Mouse (Mus musculus) hindbrain, embryonic 12.5 days (tissue): ENCODE results near the gene Clcn6. TPM values are rescaled to one million over a fixed set of nuclear protein-coding genes. Genes with fewer than 3 reads are reported as not detected.
"Not testable (repeated sequence)": the region's sequence is repeated elsewhere in the genome, so short reads cannot be mapped to it uniquely, and the experiment has no call there.

ENCODE experiments used
- ATAC-seq: fragments of 200-750 bp; cut with Nextera tagmentation; 2 replicates; pipeline ENCODE4 v1.8.0; 2017; ENCODE audit warnings: moderate TSS enrichment; ENCODE audit not compliant: low FRiP score
- H3K27ac ChIP-seq: fragments of 300-500 bp; sonication (generic); 2 replicates; pipeline ENCODE4 v1.5.1; 2016; ENCODE audit warnings: mild to moderate bottlenecking
- H3K27me3 ChIP-seq: fragments of 300-500 bp; sonication (generic); 2 replicates; pipeline ENCODE4 v1.6.1; 2016; ENCODE audit warnings: mild to moderate bottlenecking
- H3K36me3 ChIP-seq: fragments of 300-500 bp; sonication (generic); 2 replicates; pipeline ENCODE4 v1.6.1; 2016; ENCODE audit warnings: mild to moderate bottlenecking
- H3K4me1 ChIP-seq: fragments of 300-500 bp; sonication (generic); 2 replicates; pipeline ENCODE4 v1.6.1; 2016
- H3K4me2 ChIP-seq: fragments of 300-500 bp; sonication (generic); replicated peaks from 2 replicates; pipeline ENCODE4 v1.6.1; 2016; ENCODE audit warnings: mild to moderate bottlenecking
- H3K4me3 ChIP-seq: fragments of 300-500 bp; sonication (generic); 2 replicates; pipeline ENCODE4 v1.5.1; 2016; ENCODE audit warnings: mild to moderate bottlenecking
- H3K9ac ChIP-seq: fragments of 300-500 bp; sonication (generic); 2 replicates; pipeline ENCODE4 v1.6.1; 2016; ENCODE audit warnings: mild to moderate bottlenecking, moderate library complexity
- H3K9me3 ChIP-seq: fragments of 300-500 bp; sonication (generic); replicated peaks from 2 replicates; pipeline ENCODE4 v1.6.1; 2016; ENCODE audit warnings: mild to moderate bottlenecking
- WGBS: fragments of 180-500 bp; shearing (Covaris S2); methylation state at CpG from one replicate; pipeline ENCODE4 v1.1.7; 2016; 5-methylcytosine and 5-hydroxymethylcytosine counted together
- polyA plus RNA-seq: library from polyadenylated mRNA; unstranded; fragments of >200 nt; fragmentation: Nextera tagmentation; extraction: Ambion mirVana; gene quantifications from 2 replicates; pipeline ENCODE4 v1.2.1, GENCODE M21; 2016

The Clcn6 gene
- polyA plus RNA-seq, 1 experiment from 2014 or later, result 27.5 TPM

DNA sequence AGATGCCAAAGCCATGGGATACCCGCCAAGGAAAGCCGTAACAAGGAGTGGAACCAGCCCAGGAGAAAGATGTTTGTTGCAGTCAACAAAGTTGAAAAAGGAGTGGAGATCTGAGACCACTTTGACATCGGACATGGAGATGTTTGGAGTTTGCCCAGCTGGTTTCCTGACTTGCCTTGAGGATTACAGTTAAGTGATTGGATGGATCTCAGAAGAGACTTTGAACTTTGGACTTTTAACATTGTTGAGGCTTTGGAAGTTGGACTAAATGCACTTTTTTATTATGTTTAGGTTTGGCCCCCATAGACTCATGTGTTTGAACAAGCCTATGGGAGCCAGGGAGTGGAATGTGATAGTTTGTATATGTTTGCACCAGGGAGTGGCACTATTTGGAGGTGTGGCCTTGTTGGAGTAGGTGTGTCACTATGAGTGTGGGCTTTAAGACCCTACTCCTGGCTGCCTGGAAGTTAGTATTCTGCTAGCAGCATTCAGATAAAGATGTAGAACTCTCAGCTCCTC is 11.8 kb upstream of the Clcn6 start:
- 94% methylated on average over 3 of the region's 3 CpGs for WGBS
- H3K4me3 ChIP-seq, H3K4me1 ChIP-seq, H3K9ac ChIP-seq, ATAC-seq, H3K27ac ChIP-seq, H3K9me3 ChIP-seq, H3K27me3 ChIP-seq, H3K4me2 ChIP-seq: not testable (repeated sequence)
- peaks cover 90% of the 10 kb centered on the region for H3K36me3 ChIP-seq

DNA sequence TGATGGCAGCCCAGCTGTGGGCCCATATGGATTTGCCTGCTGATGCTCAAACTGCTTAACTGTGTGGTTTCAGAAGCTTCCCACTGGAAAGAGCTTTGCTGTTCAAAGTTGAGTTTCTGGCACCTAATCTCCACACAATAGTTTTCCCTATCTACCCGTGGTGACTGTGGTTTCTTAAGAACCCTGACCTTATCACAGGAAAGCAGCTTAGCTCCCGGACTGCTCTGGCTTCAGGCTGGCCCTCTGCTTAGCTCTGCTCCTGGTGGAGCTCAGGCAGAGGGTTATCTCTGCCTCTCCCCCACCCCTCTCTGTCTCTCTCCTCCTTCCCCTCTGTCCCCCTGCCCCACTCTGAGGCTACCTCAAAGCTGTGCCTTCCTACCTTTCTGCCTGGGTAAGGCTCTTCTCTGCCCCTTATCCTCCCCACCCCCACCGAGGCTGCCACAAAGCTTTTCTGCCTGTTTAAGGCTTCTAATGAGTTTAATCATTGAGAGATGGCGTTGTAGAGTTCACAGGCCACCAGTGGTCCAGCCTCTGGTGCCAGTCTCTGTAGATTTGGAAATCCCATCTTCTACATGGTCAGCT is 7.9 kb upstream of the Clcn6 start:
- Histone ChIP-seq H3K9ac (no peak overlapping the region), H3K4me3 (no peak overlapping the region), H3K4me1 (peaks cover 19% of the 10 kb centered on the region), H3K36me3 (peaks cover 73% of the 10 kb centered on the region), H3K27me3 (no peaks in the 10 kb centered on the region), H3K27ac (peak overlapping the region; percentile 17; the same call in 1 of the 2 replicates), H3K9me3 (no peaks in the 10 kb centered on the region), H3K4me2 (no peak overlapping the region)
- 78% methylated on average over 4 of the region's 4 CpGs for WGBS
- no peak for ATAC-seq

DNA sequence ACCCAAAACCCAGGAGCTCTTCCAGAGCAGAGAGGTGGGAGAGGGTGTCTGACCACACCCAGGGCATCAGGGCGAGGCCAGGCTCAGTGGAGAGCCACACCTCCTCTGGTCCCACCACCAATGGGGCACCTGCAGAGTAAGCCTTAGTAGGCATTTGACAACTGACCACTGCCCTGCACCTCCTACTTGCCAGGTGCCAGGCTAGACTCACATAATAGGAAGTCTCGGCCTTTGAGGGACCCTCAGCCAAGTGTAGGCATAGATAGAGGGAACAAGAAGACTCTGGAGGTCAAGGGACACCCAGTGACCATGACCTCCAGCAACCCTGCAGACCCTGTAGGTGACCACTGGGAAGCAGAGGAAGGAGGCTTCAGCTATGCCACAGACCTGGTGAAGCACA is 5.5 kb upstream of the Clcn6 start:
- no peak overlapping the region for H3K4me2 ChIP-seq
- WGBS, result 93% methylated on average over 2 of the region's 2 CpGs
- ATAC-seq, result no peak
- H3K36me3 ChIP-seq, result peaks cover 49% of the 10 kb centered on the region
- H3K9me3 ChIP-seq, result no peaks in the 10 kb centered on the region
- H3K27me3 ChIP-seq, result no peaks in the 10 kb centered on the region
- H3K4me1 ChIP-seq, result peaks cover 43% of the 10 kb centered on the region
- no peak overlapping the region for H3K9ac ChIP-seq
- H3K27ac ChIP-seq, result no peak overlapping the region
- H3K4me3 ChIP-seq, result no peak overlapping the region

DNA sequence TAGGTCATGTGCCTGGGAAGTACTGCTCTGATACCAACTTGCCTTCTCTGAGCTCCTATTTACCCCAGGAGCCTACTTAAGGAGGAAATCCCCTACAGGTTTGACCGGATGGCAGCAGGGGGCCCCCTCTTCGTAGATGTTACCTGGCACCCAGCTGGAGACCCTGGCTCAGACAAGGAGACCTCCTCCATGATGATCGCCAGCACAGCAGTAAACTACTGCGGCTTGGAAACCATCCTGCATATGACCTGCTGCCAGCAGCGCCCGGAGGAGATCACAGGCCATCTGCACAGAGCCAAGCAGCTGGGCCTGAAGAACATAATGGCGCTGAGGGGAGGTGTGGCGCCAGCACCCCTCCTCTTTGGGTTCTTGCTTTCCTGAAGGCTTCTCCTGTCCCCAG is 4.7 kb upstream of the Clcn6 start:
- ATAC-seq, H3K9ac ChIP-seq, H3K4me2 ChIP-seq, H3K27ac ChIP-seq, H3K9me3 ChIP-seq, H3K27me3 ChIP-seq, H3K4me3 ChIP-seq: not testable (repeated sequence)
- H3K36me3 ChIP-seq, result peaks cover 41% of the 10 kb centered on the region
- 86% methylated on average over 7 of the region's 8 CpGs for WGBS
- H3K4me1 ChIP-seq, result peaks cover 44% of the 10 kb centered on the region

DNA sequence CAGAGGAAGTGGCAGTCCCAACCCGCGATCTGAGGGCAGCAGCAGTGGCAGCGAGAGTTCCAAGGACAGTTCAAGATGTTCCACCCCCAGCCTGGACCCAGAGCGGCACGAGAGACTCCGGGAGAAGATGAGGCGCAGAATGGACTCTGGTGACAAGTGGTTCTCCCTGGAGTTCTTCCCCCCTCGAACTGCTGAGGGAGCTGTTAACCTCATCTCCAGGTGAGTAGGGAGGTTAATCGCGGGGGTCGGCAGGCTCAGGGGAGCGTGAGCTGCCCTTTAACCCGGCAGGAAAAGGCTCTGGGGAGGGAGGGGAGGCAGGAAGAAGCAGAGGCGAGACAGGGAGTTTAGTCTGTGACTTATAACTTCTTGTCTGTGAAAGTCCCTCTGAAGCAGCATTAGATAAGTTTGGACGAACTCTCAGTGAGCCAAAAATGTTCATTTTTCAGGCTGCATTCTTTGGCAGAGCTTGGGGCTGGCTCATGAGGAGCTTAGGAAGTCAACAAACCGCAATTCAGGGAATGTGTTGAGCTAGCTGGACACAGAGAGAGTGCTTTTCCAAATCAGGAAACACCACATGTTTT is 3.1 kb upstream of the Clcn6 start:
- peak overlapping the region; percentile 92 for H3K4me2 ChIP-seq
- H3K27ac ChIP-seq, result peak overlapping the region; percentile 90
- peaks cover 52% of the 10 kb centered on the region for H3K4me1 ChIP-seq
- no peaks in the 10 kb centered on the region for H3K9me3 ChIP-seq
- peaks cover 29% of the 10 kb centered on the region for H3K36me3 ChIP-seq
- 3% methylated on average over 16 of the region's 16 CpGs for WGBS
- peak overlapping the region; percentile 47 for H3K4me3 ChIP-seq
- H3K27me3 ChIP-seq, result no peaks in the 10 kb centered on the region
- H3K9ac ChIP-seq, result peak overlapping the region; percentile 73
- ATAC-seq, result no peak

DNA sequence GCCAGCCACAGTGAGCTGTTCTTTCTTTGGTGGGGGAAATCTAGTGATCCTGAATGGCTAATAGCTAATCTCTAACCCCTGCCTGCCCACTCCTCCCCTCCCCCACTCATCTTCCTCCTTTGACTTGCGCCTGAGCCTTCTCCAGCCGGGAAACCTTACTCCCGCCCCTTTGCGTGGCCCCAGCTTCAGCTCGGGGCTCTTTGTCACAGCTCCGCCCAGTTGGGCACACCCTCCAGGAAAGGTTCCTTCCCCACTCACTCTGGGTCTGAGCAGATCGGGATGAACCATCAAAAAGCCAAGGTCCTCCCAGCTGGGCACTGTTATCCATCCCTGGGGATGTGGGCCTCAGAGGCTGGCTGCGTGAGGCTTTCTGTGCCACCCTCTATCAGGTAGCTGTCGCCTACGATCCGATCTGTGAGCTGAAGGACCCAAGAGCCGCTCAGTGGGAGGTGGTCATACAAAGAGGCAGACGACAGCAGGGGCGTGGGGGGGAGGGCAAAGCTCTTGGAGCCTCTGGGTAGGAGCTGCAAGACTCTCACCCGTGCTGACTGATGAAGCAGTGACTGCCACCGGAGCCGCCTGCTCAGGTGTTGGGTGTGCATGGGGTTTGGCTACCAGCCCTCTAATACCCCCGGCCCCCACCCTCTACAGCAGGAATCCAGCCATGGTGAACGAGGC is 2.5 kb upstream of the Clcn6 start:
- peak overlapping the region; percentile 47 for H3K4me3 ChIP-seq
- H3K4me1 ChIP-seq, result peaks cover 49% of the 10 kb centered on the region
- under 1% methylated on average over 19 of the region's 19 CpGs for WGBS
- peak overlapping the region; percentile 92 for H3K4me2 ChIP-seq
- H3K27me3 ChIP-seq, result no peaks in the 10 kb centered on the region
- peak overlapping the region; percentile 90 for H3K27ac ChIP-seq
- H3K36me3 ChIP-seq, result peaks cover 24% of the 10 kb centered on the region
- H3K9me3 ChIP-seq, result no peaks in the 10 kb centered on the region
- H3K9ac ChIP-seq, result peak overlapping the region; percentile 73
- peak; percentile 62 for ATAC-seq

DNA sequence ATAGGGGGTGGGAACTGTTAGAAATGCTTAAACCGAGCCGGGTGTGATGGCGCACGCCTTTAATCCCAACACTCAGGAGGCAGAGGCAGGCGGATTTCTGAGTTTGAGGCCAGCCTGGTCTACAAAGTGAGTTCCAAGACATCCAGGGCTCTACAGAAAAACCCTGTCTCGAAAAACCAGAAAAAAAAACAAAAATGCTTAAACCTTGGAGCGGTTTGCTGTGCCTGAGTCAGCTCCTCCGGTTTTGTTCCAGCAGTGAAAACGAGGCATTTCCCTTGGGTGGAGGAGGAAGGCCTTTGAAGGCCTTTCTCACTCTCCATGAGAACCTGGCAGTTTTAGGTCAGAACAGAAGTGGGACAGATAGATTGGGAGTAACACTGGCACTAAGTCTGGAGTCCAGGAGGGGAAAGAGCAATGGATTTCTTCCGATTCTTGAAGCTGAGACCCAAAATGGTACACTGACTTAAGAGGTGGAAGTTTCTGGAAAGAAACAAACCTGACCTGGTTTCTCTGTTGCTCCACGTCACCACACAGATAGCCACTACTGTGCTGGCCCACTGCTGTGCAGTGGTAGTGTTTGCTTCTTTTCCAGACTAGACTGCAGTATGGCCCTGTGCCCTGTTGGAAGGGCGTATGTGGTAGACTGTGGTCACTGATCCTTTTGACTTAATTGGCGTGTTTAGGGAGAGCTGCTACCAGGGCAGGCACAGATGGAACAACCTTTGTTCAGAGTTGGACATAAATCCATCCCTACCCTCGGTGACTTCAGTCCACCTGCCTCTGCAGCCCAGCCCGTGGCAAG is 1.6 kb upstream of the Clcn6 start:
- 64% methylated on average over 15 of the region's 15 CpGs for WGBS
- peak overlapping the region; percentile 90 for H3K27ac ChIP-seq
- peaks cover 24% of the 10 kb centered on the region for H3K36me3 ChIP-seq
- H3K4me2 ChIP-seq, result peak overlapping the region; percentile 92
- peaks cover 49% of the 10 kb centered on the region for H3K4me1 ChIP-seq
- H3K4me3 ChIP-seq, result peak overlapping the region; percentile 80
- H3K27me3 ChIP-seq, result no peaks in the 10 kb centered on the region
- 0 out of 2 replicates have a peak, but pooled peaks have one; percentile 0 for ATAC-seq
- peak overlapping the region; percentile 73; the same call in 1 of the 2 replicates for H3K9ac ChIP-seq
- H3K9me3 ChIP-seq, result no peaks in the 10 kb centered on the region

DNA sequence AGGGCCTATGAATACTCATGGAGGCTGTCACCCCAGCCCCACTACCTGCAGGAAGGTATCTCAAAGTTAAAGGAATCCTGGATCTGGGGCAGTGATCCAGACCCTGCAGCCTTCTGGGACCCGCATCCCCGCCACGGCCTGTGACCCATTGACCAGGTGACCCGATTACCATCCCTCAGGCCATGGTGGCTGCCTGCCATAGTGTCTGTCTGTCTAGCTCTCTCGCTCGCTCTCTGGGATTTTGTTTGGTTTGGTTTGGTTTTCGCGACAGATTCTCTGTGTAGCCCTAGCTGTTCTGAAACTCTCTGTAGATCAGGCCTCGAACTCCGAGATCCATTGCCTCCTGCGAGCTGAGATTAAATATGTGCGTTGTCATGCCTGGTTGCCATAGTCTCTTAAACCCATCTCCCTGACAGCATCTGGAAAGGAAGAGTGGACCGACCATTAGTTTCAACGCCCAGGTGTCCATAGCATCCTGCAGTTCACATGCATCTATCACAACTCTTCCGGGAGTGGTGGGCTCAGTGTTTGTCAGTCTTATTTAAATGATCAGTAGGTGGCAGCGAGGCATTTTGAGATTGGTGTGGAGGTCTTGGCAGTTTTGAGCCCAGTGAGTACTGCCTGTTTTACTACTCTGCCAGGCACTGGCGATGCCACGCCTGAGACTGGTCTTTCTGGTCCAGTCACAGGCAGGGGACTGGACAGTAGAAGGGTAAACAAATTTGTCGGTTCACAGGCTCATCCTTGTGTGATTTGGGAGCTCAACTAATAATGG is 820 bp upstream of the Clcn6 start:
- Histone ChIP-seq H3K27ac (peak overlapping the region; percentile 90), H3K27me3 (no peaks in the 10 kb centered on the region), H3K4me1 (peaks cover 49% of the 10 kb centered on the region), H3K4me2 (peak overlapping the region; percentile 92), H3K36me3 (peaks cover 25% of the 10 kb centered on the region), H3K9ac (peak overlapping the region; percentile 76), H3K9me3 (no peaks in the 10 kb centered on the region), H3K4me3 (peak overlapping the region; percentile 80)
- 22% methylated on average over 19 of the region's 19 CpGs for WGBS
- ATAC-seq, result no peak; the same call in 1 of the 2 replicates

DNA sequence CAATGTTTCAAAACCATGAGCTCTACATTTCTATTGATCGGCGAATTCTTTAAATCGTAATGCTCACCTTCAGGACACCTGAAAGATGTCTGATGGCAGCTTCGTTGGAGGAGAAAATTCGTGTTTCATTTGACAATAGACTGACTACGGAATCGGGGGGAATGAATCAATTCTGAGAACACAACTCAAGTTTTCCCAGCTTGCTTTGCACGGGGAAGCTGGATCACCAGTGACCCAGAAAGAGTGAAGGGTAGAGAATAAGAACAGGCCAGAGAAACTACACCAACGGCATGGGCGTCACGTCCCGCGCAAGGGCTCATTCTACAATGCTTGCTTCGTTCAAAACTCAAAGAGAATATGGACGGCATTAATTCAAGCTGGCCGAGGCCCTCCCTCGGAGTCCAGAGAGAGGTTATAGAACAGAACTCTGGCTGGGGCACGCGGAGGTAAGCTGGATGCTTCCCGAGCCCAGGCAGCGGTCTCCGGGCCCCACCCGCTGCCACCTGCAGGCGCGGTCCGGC is 482 bp downstream of the Clcn6 start:
- Histone ChIP-seq H3K9me3 (no peaks in the 10 kb centered on the region), H3K9ac (peak overlapping the region; percentile 76), H3K4me3 (peak overlapping the region; percentile 80), H3K27me3 (no peaks in the 10 kb centered on the region), H3K4me1 (peaks cover 49% of the 10 kb centered on the region), H3K36me3 (peaks cover 21% of the 10 kb centered on the region), H3K4me2 (peak overlapping the region; percentile 68), H3K27ac (peak overlapping the region; percentile 86)
- 7% methylated on average over 26 of the region's 26 CpGs for WGBS
- ATAC-seq, result no peak

DNA sequence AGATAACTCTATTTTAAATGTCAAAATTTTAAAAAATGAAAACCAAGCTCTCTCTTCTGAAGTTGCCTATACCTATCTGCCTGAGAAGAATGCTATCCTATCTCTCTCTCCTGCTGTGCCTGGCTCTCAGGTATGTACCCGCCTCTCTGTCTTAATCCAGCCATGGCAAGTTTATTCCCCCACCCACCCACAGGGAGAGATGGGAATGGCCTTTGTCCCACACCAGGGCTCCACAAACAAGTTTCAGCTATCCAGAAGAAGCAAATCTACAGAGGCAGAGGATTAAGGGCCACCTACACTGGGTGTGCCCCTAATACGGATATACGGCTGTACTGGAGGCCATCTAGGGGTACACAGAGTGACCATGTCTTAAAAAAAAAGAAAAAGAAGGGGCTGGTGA is 3.2 kb downstream of the Clcn6 start:
- peaks cover 18% of the 10 kb centered on the region for H3K36me3 ChIP-seq
- H3K27me3 ChIP-seq, result no peaks in the 10 kb centered on the region
- no peaks in the 10 kb centered on the region for H3K9me3 ChIP-seq
- H3K4me3 ChIP-seq, result no peak overlapping the region
- H3K4me2 ChIP-seq, result no peak overlapping the region
- no peak overlapping the region for H3K9ac ChIP-seq
- H3K27ac ChIP-seq, result no peak overlapping the region
- 92% methylated on average over 3 of the region's 3 CpGs for WGBS
- no peak for ATAC-seq
- H3K4me1 ChIP-seq, result peaks cover 22% of the 10 kb centered on the region

DNA sequence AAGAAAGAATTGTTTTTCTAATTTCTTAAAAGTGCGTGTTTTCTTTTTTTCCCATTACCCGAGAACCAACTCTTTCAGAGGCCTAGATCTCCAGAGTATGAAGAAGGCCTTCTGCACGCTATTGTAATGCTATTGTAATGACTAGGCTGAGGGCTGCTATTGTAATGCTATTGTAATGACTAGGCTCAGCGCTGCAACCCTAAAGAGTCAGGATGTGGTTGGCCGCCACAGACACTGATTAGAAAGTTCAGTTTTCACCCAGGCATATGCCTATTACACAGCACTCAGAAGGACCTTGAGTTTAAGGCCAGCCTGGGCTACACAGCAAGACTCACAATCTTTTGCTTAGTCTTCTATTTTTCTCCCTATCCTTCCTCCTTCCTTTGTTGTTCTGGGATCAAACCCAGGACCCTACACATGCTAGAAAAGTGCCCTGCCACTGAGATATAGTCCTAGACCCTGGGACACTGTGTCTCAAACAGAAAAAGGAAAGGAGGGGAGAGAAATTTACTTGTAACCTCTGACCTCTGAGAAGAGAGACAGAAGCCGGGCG is 4.7 kb downstream of the Clcn6 start:
- WGBS, result 69% methylated on average over 7 of the region's 7 CpGs
- H3K36me3 ChIP-seq, result peaks cover 30% of the 10 kb centered on the region
- no peak overlapping the region for H3K9ac ChIP-seq
- ATAC-seq, result no peak
- no peak overlapping the region for H3K27ac ChIP-seq
- peaks cover 9% of the 10 kb centered on the region for H3K4me1 ChIP-seq
- H3K4me2 ChIP-seq, result no peak overlapping the region
- H3K4me3 ChIP-seq, result no peak overlapping the region
- H3K27me3 ChIP-seq, result no peaks in the 10 kb centered on the region
- no peaks in the 10 kb centered on the region for H3K9me3 ChIP-seq
